Mouse (Mus musculus) adipose tissue, adult 10 weeks (tissue): ENCODE measurements around the gene Acsm1. TPM values are rescaled to one million over a fixed set of nuclear protein-coding genes. Genes with fewer than 3 reads are reported as not detected.

Experiments used
- polyA plus RNA-seq: library from polyadenylated mRNA; stranded (reverse); fragments of 350-450 nt; fragmentation: Illumina TruSeq; extraction: RNeasy Lipid Tissue Mini Kit (QIAGEN cat#74804); gene quantifications from one replicate; pipeline ENCODE4 v1.2.3, GENCODE M21; 2014; ENCODE audit warnings: low read depth, low replicate concordance

Gene Acsm1
- polyA plus RNA-seq: not detected

DNA sequence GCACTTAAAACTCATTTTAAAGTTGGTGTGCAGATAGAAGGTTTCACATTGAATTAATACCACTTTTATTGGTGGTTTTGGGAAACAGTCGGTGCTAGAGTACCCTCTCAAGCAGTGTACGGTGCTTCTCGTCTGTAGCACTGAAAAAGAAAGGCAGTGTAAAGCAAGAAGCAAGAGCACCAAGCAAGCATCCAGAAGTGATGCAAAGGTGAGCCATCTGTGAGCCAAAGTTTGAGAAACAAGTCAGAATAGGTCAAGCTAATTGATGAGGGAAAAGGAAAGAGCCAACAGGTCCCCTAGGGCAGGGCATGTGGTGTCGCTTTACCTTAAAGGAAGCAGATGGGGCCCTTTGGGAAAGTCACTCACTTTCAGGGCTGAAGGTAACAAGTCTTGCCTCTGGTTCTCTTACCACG lies at the start of gene Acsm1:
Gene Acsm1 (plus strand): TSS at position 363 of the 413 bp plus-strand sequence.

DNA sequence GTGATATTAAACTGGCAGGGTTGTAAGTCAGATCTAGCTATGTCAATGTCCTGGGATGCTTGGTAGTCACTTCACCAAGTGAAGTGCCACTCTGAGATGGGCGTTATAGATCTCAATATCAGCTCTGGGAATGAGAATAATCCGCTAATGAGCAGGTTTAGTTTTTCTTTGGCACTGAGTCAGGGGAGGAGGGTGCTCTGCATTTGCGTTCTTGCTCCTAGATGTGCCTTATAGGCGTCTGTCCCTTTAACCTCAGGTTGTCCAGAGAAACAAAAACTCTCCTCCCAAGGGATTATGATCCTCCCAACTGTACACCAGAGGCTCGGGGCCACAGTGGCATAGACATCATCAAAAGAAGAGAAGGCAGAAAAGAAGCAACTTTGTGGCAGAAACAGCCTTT lies 82.9 kb downstream of the Acsm1 start, which contains the start of gene Acsm4:
Gene Acsm4 (plus strand): TSS at position 301 of the 400 bp plus-strand sequence.

Other genes with a start within 250 kb of the Acsm1 start
- gene Gp2, start 147.7 kb upstream of the Acsm1 start, polyA plus RNA-seq: not detected
- 0.63 TPM for gene Umod, start 127.7 kb upstream of the Acsm1 start, polyA plus RNA-seq
- 6.4 TPM for gene Acsm5, start 87.6 kb upstream of the Acsm1 start, polyA plus RNA-seq
- gene Pdilt, start 83.5 kb upstream of the Acsm1 start, polyA plus RNA-seq: 2.5 TPM
- gene Acsm2, start 52.7 kb upstream of the Acsm1 start, polyA plus RNA-seq: not detected
- gene Acsm4, start 83.0 kb downstream of the Acsm1 start, polyA plus RNA-seq: not detected
- 37.5 TPM for gene Thumpd1, start 113.8 kb downstream of the Acsm1 start, polyA plus RNA-seq
- 15.0 TPM for gene Acsm3, start 153.9 kb downstream of the Acsm1 start, polyA plus RNA-seq
- 18.6 TPM for gene Rexo5, start 187.0 kb downstream of the Acsm1 start, polyA plus RNA-seq
- 7.3 TPM for gene Eri2, start 187.0 kb downstream of the Acsm1 start, polyA plus RNA-seq